Mouse (Mus musculus): ENCODE measurements around the gene Il18bp. TPM values are rescaled to one million over a fixed set of nuclear protein-coding genes. Genes with fewer than 3 reads are reported as not detected.

The Il18bp gene
- total RNA-seq, 2 experiments from 2014 or later: 1.3 to 2.4 TPM

GRCm38 (mm10) chr7:102011855-102012254 lies 6.6 kb downstream of the Il18bp start:
- intact Hi-C loops (cut with DNase I): no loop called here
- no peak for DNase-seq

GRCm38 (mm10) chr7:102006520-102006919 lies 12.0 kb downstream of the Il18bp start:
- DNase-seq: no peak
- intact Hi-C loops (cut with DNase I): no loop called here

GRCm38 (mm10) chr7:102000921-102001630 lies 17.4 kb downstream of the Il18bp start:
- intact Hi-C loops (cut with DNase I): loop anchor here (5.0 kb wide), 1 partner anchor 76 kb away; no protein-coding TSS in a partner anchor
- DNase-seq: peak; percentile 57 to 59

GRCm38 (mm10) chr7:102000296-102000695 lies 18.2 kb downstream of the Il18bp start:
- no peak for DNase-seq
- intact Hi-C loops (cut with DNase I): loop anchor here (5.0 kb wide), 1 partner anchor 77 kb away; no protein-coding TSS in a partner anchor

- DNase-seq: no peak
These were observed 18.9 kb downstream of the Il18bp start for GRCm38 (mm10) chr7:101999461-102000151.

GRCm38 (mm10) chr7:101998194-101998927 lies 20.1 kb downstream of the Il18bp start:
- DNase-seq: peak; percentile 88 to 89
- intact Hi-C loops (cut with DNase I): loop anchor here (5.0 kb wide), 1 partner anchor 39 kb away; no protein-coding TSS in a partner anchor

More at GRCm38 (mm10) chr7:101999461-102000151, 18.9 kb downstream of the Il18bp start:
- intact Hi-C loops (cut with DNase I): loop anchor here (5.0 kb wide), 2 partner anchors 38 to 78 kb away; no protein-coding TSS in a partner anchor

- intact Hi-C loops (cut with DNase I): no loop called here
- DNase-seq: no peak
These were observed 24.2 kb downstream of the Il18bp start for GRCm38 (mm10) chr7:101994241-101994640.

- intact Hi-C loops (cut with DNase I): no loop called here
These were observed 33.4 kb downstream of the Il18bp start for GRCm38 (mm10) chr7:101985081-101985480.

GRCm38 (mm10) chr7:101982735-101983134 lies 35.8 kb downstream of the Il18bp start:
- intact Hi-C loops (cut with DNase I): no loop called here
- DNase-seq: no peak

More at GRCm38 (mm10) chr7:101985081-101985480, 33.4 kb downstream of the Il18bp start:
- no peak for DNase-seq

- DNase-seq: peak; percentile 38 to 69
- intact Hi-C loops (cut with DNase I): loop anchor here (5.0 kb wide), 1 partner anchor 57 kb away; no protein-coding TSS in a partner anchor
These were observed 44.0 kb downstream of the Il18bp start for GRCm38 (mm10) chr7:101974505-101974904.

- no peak for DNase-seq
- intact Hi-C loops (cut with DNase I): loop anchor here (5.0 kb wide), 1 partner anchor 56 kb away; no protein-coding TSS in a partner anchor
These were observed 44.8 kb downstream of the Il18bp start for GRCm38 (mm10) chr7:101973730-101974129.

- intact Hi-C loops (cut with DNase I): loop anchor here (5.0 kb wide), 1 partner anchor 54 kb away; no protein-coding TSS in a partner anchor
- no peak for DNase-seq
These were observed 46.8 kb downstream of the Il18bp start for GRCm38 (mm10) chr7:101971721-101972120.

GRCm38 (mm10) chr7:101970821-101971461 lies 47.5 kb downstream of the Il18bp start:
- peak; percentile 58 to 75 for DNase-seq
- intact Hi-C loops (cut with DNase I): loop anchor here (5.0 kb wide), 1 partner anchor 54 kb away; no protein-coding TSS in a partner anchor

- peak; percentile 87 to 90 for DNase-seq
- intact Hi-C loops (cut with DNase I): loop anchor here (5.0 kb wide), 1 partner anchor 53 kb away; no protein-coding TSS in a partner anchor
These were observed 48.1 kb downstream of the Il18bp start for GRCm38 (mm10) chr7:101970429-101970775.

- intact Hi-C loops (cut with DNase I): loop anchor here (5.0 kb wide), 1 partner anchor 53 kb away; no protein-coding TSS in a partner anchor
- DNase-seq: peak; percentile 75 to 83
These were observed 48.6 kb downstream of the Il18bp start for GRCm38 (mm10) chr7:101969694-101970428.

GRCm38 (mm10) chr7:101968751-101969150 lies 49.7 kb downstream of the Il18bp start:
- DNase-seq: no peak
- intact Hi-C loops (cut with DNase I): no loop called here

- intact Hi-C loops (cut with DNase I): no loop called here
These were observed 51.2 kb downstream of the Il18bp start for GRCm38 (mm10) chr7:101967256-101967655.

GRCm38 (mm10) chr7:101965606-101966005 lies 52.9 kb downstream of the Il18bp start:
- intact Hi-C loops (cut with DNase I): no loop called here
- no peak for DNase-seq

More at GRCm38 (mm10) chr7:101967256-101967655, 51.2 kb downstream of the Il18bp start:
- DNase-seq: no peak
